ENCODE assay signal across 15 mouse cellular contexts in the genomic region with DNA sequence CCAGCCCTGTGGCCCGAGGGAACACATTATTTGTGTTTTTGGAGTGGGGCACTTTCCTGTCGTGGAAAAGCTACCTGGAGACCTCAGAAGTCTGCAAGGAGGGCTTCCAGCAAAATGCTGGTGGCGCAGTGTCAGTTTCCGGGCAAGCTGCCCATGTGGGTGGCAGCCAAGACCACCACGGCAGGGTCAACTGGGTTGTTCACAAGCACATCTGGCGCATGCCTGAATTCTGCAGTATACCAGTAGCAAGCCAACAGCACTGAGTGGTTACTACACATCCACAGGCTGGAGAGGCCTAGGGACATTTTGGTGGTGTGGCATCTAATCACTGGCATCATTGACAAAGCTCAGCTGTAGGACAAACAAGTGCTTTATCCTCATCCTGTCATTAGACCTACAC.
DNase-seq lines count a peak whose midpoint lies in the region; ATAC-seq and TF ChIP-seq lines count a peak whose summit lies in the region.
"Had no signal": no experiment of that assay in that cellular context is flagged by ENCODE, and none has a peak within 500 bp of the region (broad histone marks: within the 10 kb centered on the region; RNA-seq: fewer than 3 reads in every experiment).

No protein-coding gene starts in this region.

- no peak for TF ChIP-seq CTCF in stomach, postnatal 0 days (IDR thresholded peaks at IDR 0.05; ENCODE audit: low read depth)
- no peak for TF ChIP-seq CTCF in thymus, adult 2 months (IDR thresholded peaks at IDR 0.05; ENCODE audit: borderline replicate concordance, control insufficient read depth, extremely low read depth, insufficient read depth, low read length, poor library complexity)

- H3K36me3 ChIP-seq in stomach, postnatal 0 days (ENCODE audit: control insufficient read depth, insufficient read depth, low read length), result no peaks in the 10 kb centered on the region
- no peaks in the 10 kb centered on the region for H3K36me3 ChIP-seq in thymus, adult 2 months (ENCODE audit: control insufficient read depth, insufficient read depth, low read length)
- H3K36me3 ChIP-seq: embryonic facial prominence, embryonic 12.5 days; forebrain, embryonic 10.5 days; limb, embryonic 13.5 days had no signal

- H3K4me1 ChIP-seq in stomach, postnatal 0 days (replicated peaks; ENCODE audit: control insufficient read depth, insufficient read depth), result no peaks in the 10 kb centered on the region
- no peaks in the 10 kb centered on the region; the same call in 1 of the 2 replicates for H3K4me1 ChIP-seq in thymus, adult 2 months (replicated peaks; ENCODE audit: control insufficient read depth, insufficient read depth, low read length)
- H3K4me1 ChIP-seq: embryonic facial prominence, embryonic 12.5 days; forebrain, embryonic 10.5 days had no signal

- DNase-seq in cerebellum, postnatal 14 days, result peak; percentile 36 to 42
- DNase-seq in cerebellum, postnatal 25 days, result no peak
- DNase-seq in kidney, postnatal 14 days, result peak; percentile 6
- no peak for DNase-seq in kidney, adult 9 months
- DNase-seq in testis, postnatal 10 days (ENCODE audit: low spot score), result peak; percentile 64
- no peak for DNase-seq in testis, postnatal 14 days (ENCODE audit: low spot score)
- DNase-seq in stomach, postnatal 0 days (ENCODE audit: low spot score), result no peak
- no peak for DNase-seq in thymus, adult 2 months
- DNase-seq: gastrocnemius, postnatal 25 days; kidney, adult 8-10 months had no signal

- no peak for TF ChIP-seq EP300 in stomach, postnatal 0 days (optimal IDR thresholded peaks at IDR 0.05)

- no peaks in the 10 kb centered on the region for H3K9me3 ChIP-seq in stomach, postnatal 0 days (ENCODE audit: control insufficient read depth, low read length)
- H3K9me3 ChIP-seq: embryonic facial prominence, embryonic 12.5 days; forebrain, embryonic 10.5 days; limb, embryonic 13.5 days had no signal

- H3K4me3 ChIP-seq in stomach, postnatal 0 days (ENCODE audit: low read depth, low read length), result no peak overlapping the region
- H3K4me3 ChIP-seq in thymus, adult 2 months (ENCODE audit: control insufficient read depth, insufficient read depth, low read length), result no peak overlapping the region
- H3K4me3 ChIP-seq: embryonic facial prominence, embryonic 12.5 days; forebrain, embryonic 10.5 days; limb, embryonic 13.5 days; myocyte had no signal

- no peak overlapping the region for H3K27ac ChIP-seq in stomach, postnatal 0 days (replicated peaks)
- H3K27ac ChIP-seq in thymus, adult 2 months (ENCODE audit: control insufficient read depth, insufficient read depth, low read length), result no peak overlapping the region
- H3K27ac ChIP-seq: embryonic facial prominence, embryonic 12.5 days; forebrain, embryonic 10.5 days; limb, embryonic 13.5 days had no signal

- H3K4me2 ChIP-seq in stomach, postnatal 0 days (replicated peaks; ENCODE audit: low read depth), result no peak overlapping the region
- H3K4me2 ChIP-seq: embryonic facial prominence, embryonic 12.5 days; limb, embryonic 13.5 days; midbrain, embryonic 11.5 days had no signal

- WGBS in stomach, postnatal 0 days, result 53% methylated on average over 6 of the region's 6 CpGs
- WGBS in thymus, adult 2 months, result 79% methylated on average over 6 of the region's 6 CpGs

- no peak for TF ChIP-seq POLR2A in thymus, adult 2 months (IDR thresholded peaks at IDR 0.05; ENCODE audit: control insufficient read depth, extremely low read depth, insufficient read depth, low read length, poor library complexity)

- H3K9ac ChIP-seq in stomach, postnatal 0 days (ENCODE audit: low read length), result no peak overlapping the region
- H3K9ac ChIP-seq: embryonic facial prominence, embryonic 12.5 days; limb, embryonic 13.5 days had no signal

- no peaks in the 10 kb centered on the region for H3K27me3 ChIP-seq in stomach, postnatal 0 days (ENCODE audit: control insufficient read depth, insufficient read depth, low read length)
- H3K27me3 ChIP-seq in thymus, adult 2 months (ENCODE audit: control insufficient read depth, insufficient read depth, low read length), result no peaks in the 10 kb centered on the region
- H3K27me3 ChIP-seq: embryonic facial prominence, embryonic 12.5 days; limb, embryonic 13.5 days had no signal

- ATAC-seq in stomach, postnatal 0 days (ENCODE audit: low FRiP score, low TSS enrichment), result no peak

Comparison
In these comparisons a context has a peak if more than half of its experiments do, and no peak if none do; other contexts are left out.
1. DNase-seq: peak in cerebellum, postnatal 14 days (2 of 2), kidney, postnatal 14 days (single experiment) and testis, postnatal 10 days (single experiment); none in cerebellum, postnatal 25 days (0 of 2), kidney, adult 9 months (single experiment), testis, postnatal 14 days (single experiment), stomach, postnatal 0 days (single experiment) and thymus, adult 2 months (single experiment).